Mouse (Mus musculus) gastrocnemius, adult 2 months (tissue): ENCODE measurements around the gene Immt. TPM values are rescaled to one million over a fixed set of nuclear protein-coding genes. Genes with fewer than 3 reads are reported as not detected.
A peak's percentile ranks its signal among the peaks of the same experiment; 100 is the strongest.

ENCODE experiments used
- DNase-seq: peaks from one replicate; pipeline ENCODE4 v3.0.0; 2022
- H3K27ac ChIP-seq: fragments of 200-600 bp; 2 replicates; pipeline ENCODE4 v1.8.1; 2022; ENCODE audit warnings: mild to moderate bottlenecking
- H3K4me3 ChIP-seq: fragments of 200-600 bp; 2 replicates; pipeline ENCODE4 v1.8.1; 2022; ENCODE audit warnings: mild to moderate bottlenecking, moderate library complexity
- CTCF ChIP-seq: fragments of 200-600 bp; IDR thresholded peaks from 2 replicates; pipeline ENCODE4 v1.8.1; 2022; ENCODE audit warnings: antibody characterized with exemption, mild to moderate bottlenecking, moderate library complexity
- intact Hi-C: fragments of 180-260 bp; cut with DNase I; formaldehyde crosslinking; loops from one replicate; pipeline ENCODE4 v1.15.1; 2025
- long read RNA-seq, 2 experiments: library from polyadenylated mRNA; stranded (forward); transcript quantifications; one replicate each; pipeline ENCODE4 v2.0.0; 2021
- total RNA-seq, 2 experiments: library from RNA; stranded (reverse); gene quantifications; 2 replicates each; pipeline ENCODE4 v1.2.3; 2021

The Immt gene
- total RNA-seq = 100 to 1,000 TPM; 253 to 335 TPM
- long read RNA-seq, experiment 1, partial matches to known transcripts = 8 of 21 reads
- long read RNA-seq, experiment 1, other reads (novel, unspliced or antisense) = 9 of 21 reads
- long read RNA-seq, experiment 2, partial matches to known transcripts = 1 of 23 reads
- long read RNA-seq, experiment 2, other reads (novel, unspliced or antisense) = 22 of 23 reads

- Histone ChIP-seq H3K27ac (peak within 1 kb of the TSS; percentile 98), H3K4me3 (peak within 1 kb of the TSS; percentile 91)
- TF ChIP-seq CTCF = no peak
- intact Hi-C loops = no loop called here
- DNase-seq = peak; percentile 100
Observed at GRCm38 (mm10) chr6:71830690-71831580, at the start of gene Immt. Immt (plus strand) TSS chr6:71831331.

GRCm38 (mm10) chr6:71783165-71783564, 48.0 kb upstream of the Immt start:
- Histone ChIP-seq H3K4me3 (no peak overlapping the region), H3K27ac (no peak overlapping the region)
- TF ChIP-seq CTCF = no peak
- DNase-seq = no peak
- intact Hi-C loops = no loop called here

- DNase-seq = no peak
- Histone ChIP-seq H3K4me3 (no peak overlapping the region), H3K27ac (no peak overlapping the region)
- TF ChIP-seq CTCF = no peak
- intact Hi-C loops = no loop called here
Observed at GRCm38 (mm10) chr6:71788348-71788747, 42.8 kb upstream of the Immt start.

GRCm38 (mm10) chr6:71791771-71792170, 39.4 kb upstream of the Immt start:
- intact Hi-C loops = no loop called here
- H3K4me3 ChIP-seq = no peak overlapping the region
- peak; percentile 69 for DNase-seq
- H3K27ac ChIP-seq = peak overlapping the region; percentile 68
- TF ChIP-seq CTCF = no peak

- H3K27ac ChIP-seq = no peak overlapping the region
- TF ChIP-seq CTCF = no peak
- no peak for DNase-seq
- intact Hi-C loops = loop anchor here (5.0 kb wide), 1 partner anchor 637 kb away; no protein-coding TSS in a partner anchor
- H3K4me3 ChIP-seq = no peak overlapping the region
Observed at GRCm38 (mm10) chr6:71799391-71799790, 31.7 kb upstream of the Immt start.

- Histone ChIP-seq H3K27ac (no peak overlapping the region), H3K4me3 (no peak overlapping the region)
- intact Hi-C loops = loop anchor here (5.0 to 10.0 kb wide), 4 partner anchors 169 to 366 kb away; partner anchors contain the start of genes Kdm3a and Rnf103
- TF ChIP-seq CTCF = no peak
- no peak for DNase-seq
Observed at GRCm38 (mm10) chr6:71801011-71801713, 30.0 kb upstream of the Immt start.

DNA sequence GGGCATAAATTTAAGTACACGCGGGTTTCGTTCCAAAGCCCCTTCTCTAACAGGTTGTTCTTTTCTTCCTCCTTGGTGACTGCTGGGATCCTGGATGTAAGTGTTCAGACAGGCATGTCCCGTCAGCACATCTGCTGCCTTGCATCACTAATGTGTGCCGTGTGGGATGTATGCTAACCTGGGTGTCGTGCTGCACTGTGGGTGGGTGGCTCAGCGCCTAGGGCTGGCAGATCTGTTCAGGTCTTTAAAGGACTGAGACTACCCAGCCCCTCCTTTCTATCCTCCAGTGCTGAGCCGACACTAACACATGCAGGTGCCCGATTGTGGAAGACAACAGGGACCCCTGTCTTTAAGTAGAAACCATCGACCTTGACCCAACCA, 29.4 kb upstream of the Immt start:
- Histone ChIP-seq H3K4me3 (no peak overlapping the region), H3K27ac (no peak overlapping the region)
- intact Hi-C loops = loop anchor here (5.0 to 10.0 kb wide), 4 partner anchors 169 to 367 kb away; partner anchors contain the start of genes Kdm3a and Rnf103
- DNase-seq = no peak
- TF ChIP-seq CTCF = no peak

GRCm38 (mm10) chr6:71803609-71804008, 27.5 kb upstream of the Immt start:
- Histone ChIP-seq H3K27ac (no peak overlapping the region), H3K4me3 (no peak overlapping the region)
- intact Hi-C loops = loop anchor here (5.0 to 10.0 kb wide), 4 partner anchors 171 to 369 kb away; partner anchors contain the start of genes Kdm3a and Rnf103
- no peak for DNase-seq
- no peak for TF ChIP-seq CTCF

DNA sequence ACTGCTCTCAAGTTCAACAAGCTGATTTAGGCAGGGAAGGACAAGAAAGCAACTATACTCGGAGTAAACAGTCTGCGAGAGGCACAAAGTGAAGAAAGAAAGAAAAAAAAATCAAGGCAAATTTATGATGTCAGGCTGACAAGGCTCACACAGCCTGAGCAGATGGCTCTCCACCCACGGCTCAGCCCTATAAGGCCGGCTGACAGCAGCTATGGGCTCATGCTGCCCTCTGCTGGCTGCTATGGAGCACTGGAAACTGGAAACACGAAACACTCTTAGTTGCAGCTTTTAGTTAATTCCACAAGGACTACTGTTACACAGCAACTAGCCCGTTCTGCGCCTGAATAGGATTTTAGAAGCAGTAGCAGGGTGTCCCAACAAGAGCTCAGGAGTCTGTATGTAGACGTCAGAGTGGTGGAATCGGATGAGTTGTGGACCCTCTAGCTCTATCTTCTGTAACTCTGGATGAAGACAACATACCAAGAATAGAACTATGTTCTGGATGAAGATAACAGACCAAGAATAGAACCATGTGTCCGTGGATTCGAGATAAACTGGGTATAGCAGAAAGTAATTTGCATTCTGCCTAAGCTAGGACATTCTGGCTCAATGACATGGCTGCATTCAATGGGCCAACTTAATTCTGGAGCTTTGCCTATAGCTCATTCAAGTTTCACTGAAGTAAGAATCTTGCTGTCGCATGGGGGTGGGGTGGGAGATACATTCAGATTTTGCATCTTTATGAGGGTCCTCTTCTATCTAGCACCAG, 26.9 kb upstream of the Immt start:
- intact Hi-C loops = loop anchor here (5.0 to 10.0 kb wide), 4 partner anchors 172 to 369 kb away; partner anchors contain the start of genes Kdm3a and Rnf103
- DNase-seq = peak; percentile 76

DNA sequence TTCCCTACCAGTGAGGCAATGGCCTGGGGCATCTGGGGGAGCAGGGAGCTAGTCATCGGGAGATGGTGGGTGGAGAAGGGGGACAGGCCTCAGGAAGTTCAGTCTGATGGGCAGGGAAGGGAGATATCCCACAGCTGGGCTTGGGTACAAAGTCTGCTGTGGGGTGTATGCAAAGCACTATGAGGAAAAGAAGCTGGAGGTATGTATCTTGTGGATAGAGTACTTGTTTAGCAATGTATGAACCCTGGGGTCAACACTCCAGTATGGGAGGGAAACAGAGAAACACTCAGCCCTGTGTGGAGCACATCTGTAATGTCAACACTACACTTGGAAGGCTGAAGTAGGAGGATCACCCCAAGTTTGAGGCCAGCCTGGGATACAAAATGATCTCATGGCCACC, 24.4 kb upstream of the Immt start:
- no peak for TF ChIP-seq CTCF
- intact Hi-C loops = loop anchor here (5.0 to 10.0 kb wide), 3 partner anchors 312 to 649 kb away; partner anchors contain the start of gene Rnf103
- H3K27ac ChIP-seq = no peak overlapping the region
- no peak overlapping the region for H3K4me3 ChIP-seq
- no peak for DNase-seq

More for the DNA sequence above, 26.9 kb upstream of the Immt start:
- peak; percentile 98 for TF ChIP-seq CTCF
- H3K4me3 ChIP-seq = no peak overlapping the region
- H3K27ac ChIP-seq = no peak overlapping the region

DNA sequence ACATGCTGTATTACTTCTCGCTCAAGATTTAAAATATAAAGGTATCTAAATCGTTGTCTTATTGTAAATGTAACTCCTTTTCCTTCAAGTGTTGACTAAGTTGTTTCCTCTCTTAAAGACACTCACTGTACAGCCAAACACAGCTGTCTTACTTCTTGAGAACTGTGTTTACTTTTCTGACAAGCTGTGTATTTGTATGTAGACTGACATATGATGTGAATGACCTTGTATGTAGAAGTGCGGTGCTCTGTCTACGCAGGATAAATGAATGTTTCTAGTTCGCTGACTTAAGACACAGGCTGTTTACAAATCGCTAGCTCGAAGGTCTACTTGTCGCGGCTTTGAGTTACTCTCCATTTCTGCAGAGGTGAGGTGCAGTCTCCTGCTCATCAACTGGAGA, 21.2 kb upstream of the Immt start:
- Histone ChIP-seq H3K4me3 (no peak overlapping the region), H3K27ac (no peak overlapping the region; the same call in 1 of the 2 replicates)
- intact Hi-C loops = loop anchor here (5.0 to 10.0 kb wide), 3 partner anchors 315 to 653 kb away; partner anchors contain the start of gene Rnf103
- no peak for TF ChIP-seq CTCF
- DNase-seq = no peak

DNA sequence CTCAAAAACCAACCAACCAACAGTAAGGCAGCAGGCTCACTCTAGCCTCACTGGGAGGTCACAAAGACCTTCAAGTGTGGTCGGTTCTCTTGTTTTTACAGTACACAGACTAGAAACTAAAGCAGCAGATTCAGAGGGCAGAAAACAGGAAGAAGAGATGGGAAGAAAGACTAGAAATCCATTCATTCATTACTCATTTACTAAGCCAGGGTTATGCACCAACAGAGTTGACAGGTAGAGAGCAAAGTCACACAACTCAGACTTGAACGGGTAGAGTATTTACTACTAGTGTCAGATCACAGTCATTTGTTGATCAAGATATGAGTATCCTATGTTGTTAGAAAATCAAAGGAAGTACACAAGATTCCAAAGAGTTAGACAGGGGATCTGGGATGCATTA, 18.3 kb upstream of the Immt start:
- DNase-seq = no peak
- no peak overlapping the region for H3K4me3 ChIP-seq
- no peak for TF ChIP-seq CTCF
- no peak overlapping the region for H3K27ac ChIP-seq
- intact Hi-C loops = no loop called here
